Mouse (Mus musculus) lung, embryonic 16.5 days (tissue): ENCODE data around the gene Cenpf. TPM values are rescaled to one million over a fixed set of nuclear protein-coding genes. Genes with fewer than 3 reads are reported as not detected.

Experiments
- ATAC-seq: fragments of 200-750 bp; cut with Nextera tagmentation; 2 replicates; pipeline ENCODE4 v1.8.0; 2017; ENCODE audit warnings: low read depth, mild to moderate bottlenecking, moderate library complexity
- H3K27ac ChIP-seq: fragments of 300-500 bp; sonication (generic); 2 replicates; pipeline ENCODE4 v1.5.1; 2014; ENCODE audit warnings: mild to moderate bottlenecking, control low read depth, low read length
- H3K27me3 ChIP-seq: fragments of 300-500 bp; sonication (generic); 2 replicates; pipeline ENCODE4 v1.6.1; 2014; ENCODE audit warnings: low read depth, low read length, mixed read lengths; ENCODE audit not compliant: control insufficient read depth, insufficient read depth
- H3K36me3 ChIP-seq: fragments of 300-500 bp; sonication (generic); 2 replicates; pipeline ENCODE4 v1.6.1; 2014; ENCODE audit warnings: low read length; ENCODE audit not compliant: control insufficient read depth, insufficient read depth
- H3K4me1 ChIP-seq: fragments of 300-500 bp; sonication (generic); replicated peaks from 2 replicates; pipeline ENCODE4 v1.6.1; 2014; ENCODE audit warnings: low read length, mixed read lengths; ENCODE audit not compliant: control insufficient read depth, insufficient read depth
- H3K4me2 ChIP-seq: fragments of 300-500 bp; sonication (generic); 2 replicates; pipeline ENCODE4 v1.6.1; 2014; ENCODE audit warnings: low read depth, low read length, control low read depth
- H3K4me3 ChIP-seq: fragments of 300-500 bp; sonication (generic); 2 replicates; pipeline ENCODE4 v1.5.1; 2014; ENCODE audit warnings: mild to moderate bottlenecking, low read length, control low read depth
- H3K9ac ChIP-seq: fragments of 300-500 bp; sonication (generic); 2 replicates; pipeline ENCODE4 v1.6.1; 2014; ENCODE audit warnings: low read length, control low read depth
- H3K9me3 ChIP-seq: fragments of 300-500 bp; sonication (generic); 2 replicates; pipeline ENCODE4 v1.6.1; 2016; ENCODE audit warnings: low read length; ENCODE audit not compliant: control insufficient read depth
- WGBS: fragments of 180-500 bp; shearing (Covaris S2); extraction: QIAGEN DNeasy Blood & Tissue Kit; methylation state at CpG from one replicate; pipeline ENCODE4 v1.1.7; 2014; 5-methylcytosine and 5-hydroxymethylcytosine counted together
- polyA plus RNA-seq: library from polyadenylated mRNA; unstranded; fragments of >200 nt; fragmentation: Nextera tagmentation; extraction: Ambion mirVana; gene quantifications from 2 replicates; pipeline ENCODE4 v1.2.1, GENCODE M21; 2015

Cenpf gene
- polyA plus RNA-seq, 1 experiment from 2014 or later: 94.9 TPM

DNA sequence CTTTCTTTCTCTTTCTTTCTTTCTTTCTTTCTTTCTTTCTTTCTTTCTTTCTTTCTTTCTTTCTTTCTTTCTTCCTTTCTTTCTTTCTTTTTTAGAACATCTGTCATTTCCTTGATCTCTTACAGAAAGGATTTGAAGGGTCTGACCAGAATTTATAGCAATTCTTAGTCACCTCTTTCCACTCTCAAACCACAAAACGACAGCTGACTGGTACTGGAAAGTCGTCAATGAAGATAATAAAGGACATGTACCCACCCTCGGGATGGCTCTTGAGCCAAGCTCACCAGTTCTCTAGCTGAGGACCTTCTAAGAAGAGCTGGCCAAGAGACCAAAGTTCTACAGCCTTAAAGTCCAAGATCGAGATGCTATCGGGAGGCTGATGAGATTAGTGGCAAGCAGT, 30.7 kb upstream of the Cenpf start:
- Histone ChIP-seq H3K9me3 (peaks cover 2% of the 10 kb centered on the region; the same call in 1 of the 2 replicates), H3K27ac (no peak overlapping the region), H3K9ac (no peak overlapping the region), H3K4me2 (no peak overlapping the region), H3K4me3 (no peak overlapping the region), H3K27me3 (no peaks in the 10 kb centered on the region), H3K36me3 (no peaks in the 10 kb centered on the region), H3K4me1 (0 out of 2 replicates have a peak, but pooled peaks cover 5% of the 10 kb centered on the region)
- WGBS: 77% methylated on average over 5 of the region's 5 CpGs
- ATAC-seq: no peak

DNA sequence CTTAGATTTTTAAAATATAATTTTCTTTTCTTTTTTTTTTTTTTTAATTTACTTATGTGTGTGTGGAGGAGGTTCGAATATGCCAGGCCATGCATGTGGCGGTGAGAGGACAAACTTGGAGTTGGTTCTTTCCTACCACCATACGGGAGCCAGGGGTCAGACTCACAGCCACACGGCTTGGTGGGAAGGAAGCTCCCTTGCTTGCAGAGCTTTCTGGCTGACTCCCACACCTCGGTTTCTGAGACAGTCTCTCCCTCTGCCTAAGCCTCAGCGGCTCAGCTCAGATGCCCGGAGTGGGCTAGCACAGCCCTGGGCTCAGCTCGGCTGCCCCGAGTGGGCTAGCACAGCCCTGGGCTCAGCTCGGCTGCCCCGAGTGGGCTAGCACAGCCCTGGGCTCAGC, 29.7 kb upstream of the Cenpf start:
- Histone ChIP-seq H3K4me2 (no peak overlapping the region), H3K27me3 (no peaks in the 10 kb centered on the region), H3K4me1 (0 out of 2 replicates have a peak, but pooled peaks cover 5% of the 10 kb centered on the region), H3K9me3 (peaks cover 2% of the 10 kb centered on the region; the same call in 1 of the 2 replicates), H3K4me3 (no peak overlapping the region), H3K36me3 (no peaks in the 10 kb centered on the region), H3K9ac (no peak overlapping the region), H3K27ac (no peak overlapping the region)
- 80% methylated on average over 10 of the region's 11 CpGs for WGBS
- no peak for ATAC-seq

DNA sequence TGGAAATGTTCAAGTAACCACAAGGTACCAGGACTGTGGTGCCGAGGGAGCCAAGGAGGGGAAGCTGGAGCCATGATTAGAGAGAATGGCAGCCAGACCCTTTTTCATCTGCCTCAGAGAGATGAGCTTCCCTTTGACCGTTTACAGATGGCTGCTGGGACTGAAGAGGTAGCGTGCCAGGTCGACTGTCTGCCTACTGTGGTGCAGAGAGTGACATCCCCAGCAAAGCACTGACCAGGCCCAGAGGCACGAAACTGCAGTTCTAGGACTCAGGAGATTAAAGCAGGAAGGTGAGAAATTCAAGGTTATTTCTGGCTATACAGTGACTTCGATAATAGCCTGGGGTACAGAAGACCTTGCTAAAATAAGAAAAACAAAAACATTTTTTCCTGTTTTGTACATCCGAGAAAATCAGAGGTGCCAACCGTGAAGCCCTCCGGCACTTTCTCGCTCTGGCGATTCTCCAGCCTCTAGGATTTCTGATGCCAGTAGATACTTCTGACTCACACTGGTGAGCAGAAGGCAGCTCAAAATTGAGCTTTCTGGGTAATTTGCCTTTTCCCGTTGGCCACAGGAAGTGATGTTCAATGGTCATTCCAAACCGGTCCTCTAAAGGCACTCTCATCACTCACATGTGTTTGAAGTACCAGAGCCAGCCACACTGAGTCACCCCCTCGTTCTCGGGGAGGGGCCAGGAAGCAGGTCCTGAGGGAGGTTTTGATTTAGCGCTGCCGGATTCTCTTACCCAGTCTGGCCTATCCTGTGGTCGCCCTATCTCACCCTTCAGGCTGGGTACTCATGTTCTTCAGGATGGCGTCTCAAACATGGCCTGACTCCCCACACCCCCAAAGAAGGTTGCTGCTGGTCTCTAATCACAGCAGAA, 28.3 kb upstream of the Cenpf start:
- Histone ChIP-seq H3K27me3 (no peaks in the 10 kb centered on the region), H3K4me3 (no peak overlapping the region), H3K4me1 (0 out of 2 replicates have a peak, but pooled peaks cover 5% of the 10 kb centered on the region), H3K27ac (no peak overlapping the region), H3K4me2 (no peak overlapping the region), H3K9ac (no peak overlapping the region), H3K36me3 (no peaks in the 10 kb centered on the region), H3K9me3 (peaks cover 2% of the 10 kb centered on the region; the same call in 1 of the 2 replicates)
- WGBS: 48% methylated on average over 19 of the region's 19 CpGs
- ATAC-seq: no peak

DNA sequence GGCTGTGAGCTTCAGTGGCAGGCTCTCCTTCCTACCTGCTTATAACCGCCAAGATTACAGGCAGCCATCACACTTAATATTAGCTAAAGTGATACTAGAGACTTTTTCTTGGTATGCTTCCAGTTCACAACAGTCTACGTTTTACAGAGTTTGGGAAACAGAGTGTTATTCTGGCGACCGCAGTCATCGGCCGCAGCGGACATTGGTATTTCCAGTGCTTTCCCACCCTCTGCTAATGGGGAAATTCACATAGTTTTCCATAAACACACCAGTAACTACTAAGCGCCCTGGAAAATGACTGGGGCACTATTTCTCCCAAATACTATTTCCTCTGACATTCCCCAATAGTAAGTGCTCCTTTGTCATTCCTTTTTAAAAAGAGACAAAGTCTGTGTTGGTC, 21.1 kb upstream of the Cenpf start:
- WGBS: 71% methylated on average over 8 of the region's 8 CpGs
- no peaks in the 10 kb centered on the region for H3K36me3 ChIP-seq
- no peak for ATAC-seq
- H3K27me3 ChIP-seq: no peaks in the 10 kb centered on the region
- H3K9ac ChIP-seq: no peak overlapping the region
- no peak overlapping the region for H3K4me2 ChIP-seq
- no peaks in the 10 kb centered on the region for H3K9me3 ChIP-seq
- H3K4me3 ChIP-seq: no peak overlapping the region
- no peak overlapping the region for H3K27ac ChIP-seq
- H3K4me1 ChIP-seq: peaks cover 7% of the 10 kb centered on the region; the same call in 1 of the 2 replicates

DNA sequence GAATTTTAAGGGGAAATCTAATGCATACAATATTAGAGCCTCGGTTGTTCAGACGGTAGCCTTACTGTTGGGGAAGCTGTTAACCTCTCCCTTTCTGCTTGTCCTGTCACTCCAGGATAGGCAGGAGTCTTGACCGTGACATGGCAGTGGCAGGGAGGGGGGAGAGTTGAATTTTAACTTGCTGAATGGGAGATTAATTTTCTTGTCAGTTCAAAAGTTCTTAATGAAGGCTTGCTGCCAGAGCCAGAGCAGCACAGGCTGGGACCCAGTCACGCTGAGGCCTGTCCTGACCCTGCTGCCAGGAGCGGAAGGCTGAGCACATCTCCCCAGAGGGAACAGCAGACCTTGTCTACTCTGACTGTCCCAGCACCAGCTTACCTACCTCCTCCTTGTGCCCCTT, 19.5 kb upstream of the Cenpf start:
- Histone ChIP-seq H3K4me1 (peaks cover 7% of the 10 kb centered on the region; the same call in 1 of the 2 replicates), H3K27me3 (no peaks in the 10 kb centered on the region), H3K4me3 (no peak overlapping the region), H3K27ac (no peak overlapping the region), H3K36me3 (no peaks in the 10 kb centered on the region), H3K9ac (no peak overlapping the region), H3K4me2 (no peak overlapping the region), H3K9me3 (no peaks in the 10 kb centered on the region)
- WGBS: 32% methylated on average over 5 of the region's 5 CpGs
- ATAC-seq: no peak

DNA sequence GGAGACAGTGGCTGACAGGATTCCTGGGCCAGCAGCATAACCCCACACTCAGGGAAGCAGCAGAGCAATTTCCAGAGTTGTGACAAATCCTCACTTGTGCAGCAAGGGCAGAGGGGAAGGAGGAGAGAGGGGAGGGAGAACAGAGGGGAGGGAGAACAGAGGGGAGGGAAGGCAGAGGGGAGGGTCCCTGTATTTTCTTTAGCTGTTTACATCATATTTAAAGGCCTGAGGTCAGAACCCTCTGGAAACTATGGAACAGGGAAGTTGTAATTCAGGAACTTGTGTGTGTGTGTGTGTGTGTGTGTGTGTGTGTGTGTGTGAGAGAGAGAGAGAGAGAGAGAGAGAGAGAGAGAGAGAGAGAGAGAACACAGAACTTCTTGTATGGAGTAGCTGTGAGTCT, 19.1 kb upstream of the Cenpf start:
- H3K4me2 ChIP-seq: no peak overlapping the region
- H3K27me3 ChIP-seq: no peaks in the 10 kb centered on the region
- H3K4me3 ChIP-seq: no peak overlapping the region
- no peaks in the 10 kb centered on the region for H3K36me3 ChIP-seq
- no peak for ATAC-seq
- peaks cover 7% of the 10 kb centered on the region; the same call in 1 of the 2 replicates for H3K4me1 ChIP-seq
- no peak overlapping the region for H3K9ac ChIP-seq
- H3K9me3 ChIP-seq: no peaks in the 10 kb centered on the region
- no peak overlapping the region for H3K27ac ChIP-seq

DNA sequence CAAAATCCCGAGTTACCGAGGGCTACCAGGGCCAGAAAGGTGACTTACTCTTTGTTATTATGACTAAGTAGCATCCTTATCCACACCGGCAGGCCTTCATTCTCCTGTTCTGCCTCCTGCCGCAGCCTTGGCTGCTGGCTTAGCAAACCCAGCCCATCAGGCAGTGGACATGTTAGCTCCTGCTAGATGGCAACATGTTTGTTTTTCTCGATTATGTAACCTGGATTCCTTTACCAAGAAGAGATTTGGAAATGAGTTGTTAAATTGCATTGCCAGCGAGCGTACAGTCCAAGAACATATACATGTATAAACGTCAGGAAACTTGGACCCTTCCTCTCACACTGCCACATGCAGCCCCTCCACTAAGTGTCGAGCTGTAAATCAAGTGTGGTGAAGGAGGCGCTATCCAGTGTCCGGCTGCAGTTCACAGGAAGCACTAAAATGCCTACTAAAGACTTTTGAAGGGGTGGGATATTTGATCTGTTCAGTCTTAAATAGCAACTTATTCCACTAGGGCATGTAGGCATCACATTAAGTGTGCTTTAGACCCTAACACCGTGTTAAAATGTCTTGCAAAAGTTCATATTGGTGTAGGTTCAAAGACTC, 18.3 kb upstream of the Cenpf start:
- Histone ChIP-seq H3K9me3 (no peaks in the 10 kb centered on the region), H3K4me1 (peaks cover 7% of the 10 kb centered on the region; the same call in 1 of the 2 replicates), H3K4me3 (no peak overlapping the region), H3K27me3 (no peaks in the 10 kb centered on the region), H3K27ac (no peak overlapping the region), H3K9ac (no peak overlapping the region), H3K4me2 (no peak overlapping the region), H3K36me3 (no peaks in the 10 kb centered on the region)
- ATAC-seq: no peak
- 54% methylated on average over 12 of the region's 12 CpGs for WGBS

DNA sequence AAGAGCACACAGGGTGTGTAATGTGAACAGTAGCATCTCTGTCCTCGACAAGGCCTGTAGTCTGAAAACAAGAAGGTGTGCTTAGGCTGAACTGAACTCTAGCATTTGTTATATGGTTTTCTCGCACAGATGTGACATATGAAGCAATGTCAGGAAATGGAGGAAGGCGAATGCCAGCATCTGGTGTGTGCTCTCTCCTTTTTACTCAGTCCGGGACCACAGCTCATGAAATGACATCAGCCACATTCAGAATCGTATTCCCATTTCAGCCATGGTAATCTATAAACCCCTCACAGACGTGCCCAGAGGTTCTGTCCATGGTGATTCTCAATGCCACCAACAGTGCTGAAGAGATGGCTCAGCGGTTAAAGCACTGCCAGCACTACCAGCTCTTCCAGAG, 15.7 kb upstream of the Cenpf start:
- no peak overlapping the region for H3K9ac ChIP-seq
- H3K9me3 ChIP-seq: no peaks in the 10 kb centered on the region
- no peak overlapping the region for H3K27ac ChIP-seq
- no peak overlapping the region for H3K4me3 ChIP-seq
- WGBS: 70% methylated on average over 7 of the region's 7 CpGs
- no peak overlapping the region for H3K4me2 ChIP-seq
- no peaks in the 10 kb centered on the region for H3K36me3 ChIP-seq
- ATAC-seq: no peak
- H3K4me1 ChIP-seq: peaks cover 7% of the 10 kb centered on the region; the same call in 1 of the 2 replicates
- H3K27me3 ChIP-seq: no peaks in the 10 kb centered on the region

DNA sequence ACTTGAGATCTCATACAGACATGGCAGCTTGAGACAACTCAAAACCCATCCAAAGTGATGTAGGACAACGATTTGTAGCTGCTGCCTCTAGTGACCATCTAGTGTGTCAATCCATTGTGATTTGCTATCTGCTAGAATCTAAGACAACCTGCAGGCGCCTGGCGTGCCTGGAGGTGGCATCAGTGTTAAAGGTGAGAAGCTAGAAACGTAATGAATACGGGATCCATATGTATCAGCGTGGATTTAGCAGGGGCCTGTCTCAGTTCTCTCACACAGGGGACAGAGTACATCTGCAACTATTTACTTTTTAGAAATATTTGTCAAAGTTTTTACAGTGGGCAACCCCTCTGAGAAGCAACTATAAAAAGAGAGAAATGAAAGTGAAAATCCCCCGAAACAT, 15.3 kb upstream of the Cenpf start:
- peaks cover 5% of the 10 kb centered on the region; the same call in 1 of the 2 replicates for H3K4me1 ChIP-seq
- ATAC-seq: no peak
- no peak overlapping the region for H3K9ac ChIP-seq
- no peak overlapping the region for H3K4me2 ChIP-seq
- WGBS: 41% methylated on average over 7 of the region's 7 CpGs
- no peaks in the 10 kb centered on the region for H3K36me3 ChIP-seq
- no peaks in the 10 kb centered on the region for H3K27me3 ChIP-seq
- H3K9me3 ChIP-seq: no peaks in the 10 kb centered on the region
- H3K4me3 ChIP-seq: no peak overlapping the region
- no peak overlapping the region for H3K27ac ChIP-seq
